Mouse (Mus musculus) lung, postnatal 25 days (tissue): ENCODE measurements around the gene Car14.
A peak's percentile ranks its signal among the peaks of the same experiment; 100 is the strongest.

Experiments
- DNase-seq: peaks from one replicate; pipeline ENCODE4 v3.0.0; 2022; ENCODE audit warnings: low spot score

Car14 gene

DNA sequence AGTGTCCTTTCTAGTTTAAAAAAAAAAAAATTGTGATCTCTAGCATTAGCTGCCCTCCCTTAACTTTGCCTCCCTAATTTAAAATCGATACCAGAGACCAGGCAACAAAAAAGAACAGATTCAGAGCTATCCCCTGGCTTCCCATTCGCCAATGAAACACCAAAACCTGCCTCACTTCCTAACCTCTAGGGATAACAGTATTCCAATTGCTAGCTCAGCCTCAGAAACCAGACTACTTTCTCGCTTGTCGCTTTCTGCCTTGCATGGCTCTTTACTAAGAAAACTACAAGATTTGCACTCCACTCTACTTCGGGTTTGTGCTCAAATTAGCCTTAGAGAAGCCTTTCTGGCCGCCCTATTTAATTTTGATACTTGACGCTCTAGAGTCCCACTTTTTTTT is 48.4 kb downstream of the Car14 start:
- no peak for DNase-seq

GRCm38 (mm10) chr3:95855502-95856089 is 48.9 kb downstream of the Car14 start, which contains the start of gene Prpf3:
TSS of gene Prpf3 (minus strand) at chr3:95855885.
- DNase-seq, result peak; percentile 96

DNA sequence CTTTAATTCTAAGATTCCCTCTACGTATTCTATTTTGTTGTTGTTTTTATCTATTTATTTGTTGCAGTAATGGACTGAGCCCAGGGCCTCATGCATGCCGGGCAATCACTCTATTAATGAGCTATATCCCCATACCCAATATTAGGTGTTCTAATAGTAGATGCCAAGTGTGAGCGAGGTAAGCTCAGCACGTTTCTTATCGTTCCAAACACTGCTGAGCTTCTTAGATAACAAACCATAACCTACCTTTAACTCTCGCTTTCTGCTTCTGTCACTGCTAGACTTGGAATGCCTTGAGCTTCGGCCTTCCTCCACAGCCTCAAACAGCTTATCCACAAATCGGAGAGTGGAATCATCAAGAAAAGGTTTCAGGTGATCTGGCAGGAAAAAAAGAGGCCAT is 53.2 kb downstream of the Car14 start:
- DNase-seq, result no peak

DNA sequence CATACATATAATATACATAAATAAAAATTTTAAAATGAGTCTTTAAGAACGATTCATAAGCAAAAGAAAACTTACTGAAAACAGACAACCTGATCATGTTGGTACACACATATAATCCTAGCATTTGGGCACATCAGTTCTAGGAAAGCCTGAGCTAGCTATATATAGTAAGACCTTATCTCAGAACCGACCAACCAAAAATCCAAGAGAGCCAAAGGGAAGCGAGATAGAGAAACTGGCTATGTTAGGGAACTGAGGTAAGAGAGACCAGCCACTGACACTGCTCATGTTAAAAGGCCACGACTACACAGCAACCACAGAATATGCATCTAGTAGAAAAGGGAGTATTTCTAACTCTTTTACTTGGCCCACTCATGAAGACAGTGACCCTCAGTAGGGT is 53.9 kb downstream of the Car14 start:
- no peak for DNase-seq
